8 mouse cellular contexts compared by ENCODE assay signal in genomic region chr19:28883126-28883525, GRCm38 (mm10). TPM values are rescaled to one million over a fixed set of nuclear protein-coding genes. Genes with fewer than 3 reads are reported as not detected.
A peak's percentile ranks its signal among the peaks of the same experiment; 100 is the strongest.
DNase-seq lines count a peak whose midpoint lies in the region; ATAC-seq lines count a peak whose summit lies in the region.

No protein-coding gene starts in this region.

- WGBS in forebrain, embryonic 11.5 days, result 57% methylated on average over 1 of the region's 1 CpGs
- 50% methylated on average over 1 of the region's 1 CpGs for WGBS in forebrain, embryonic 16.5 days
- 76% methylated on average over 1 of the region's 1 CpGs for WGBS in midbrain, embryonic 10.5 days
- WGBS in midbrain, embryonic 13.5 days, result 63% methylated on average over 1 of the region's 1 CpGs

- H3K9ac ChIP-seq in forebrain, embryonic 11.5 days (ENCODE audit: low read length), result no peak overlapping the region
- no peak overlapping the region for H3K9ac ChIP-seq in forebrain, embryonic 16.5 days (replicated peaks; ENCODE audit: low read depth, low read length)
- H3K9ac ChIP-seq in midbrain, embryonic 13.5 days (replicated peaks), result no peak overlapping the region

- H3K4me3 ChIP-seq in forebrain, embryonic 11.5 days (ENCODE audit: low read depth, low read length), result no peak overlapping the region
- no peak overlapping the region for H3K4me3 ChIP-seq in forebrain, embryonic 16.5 days (replicated peaks; ENCODE audit: low read length)
- H3K4me3 ChIP-seq in midbrain, embryonic 10.5 days, result no peak overlapping the region
- no peak overlapping the region for H3K4me3 ChIP-seq in midbrain, embryonic 13.5 days (replicated peaks)

- no peak overlapping the region for H3K4me2 ChIP-seq in forebrain, embryonic 11.5 days (ENCODE audit: low read depth, low read length, severe bottlenecking)
- H3K4me2 ChIP-seq in forebrain, embryonic 16.5 days (ENCODE audit: low read length), result no peak overlapping the region
- H3K4me2 ChIP-seq in midbrain, embryonic 13.5 days (replicated peaks), result no peak overlapping the region

- H3K27me3 ChIP-seq in forebrain, embryonic 11.5 days (ENCODE audit: control insufficient read depth, insufficient read depth, low read length), result no peaks in the 10 kb centered on the region
- H3K27me3 ChIP-seq in forebrain, embryonic 16.5 days (replicated peaks; ENCODE audit: control insufficient read depth, insufficient read depth, low read length), result no peaks in the 10 kb centered on the region
- no peaks in the 10 kb centered on the region for H3K27me3 ChIP-seq in midbrain, embryonic 10.5 days (ENCODE audit: low read depth, poor library complexity, severe bottlenecking)
- H3K27me3 ChIP-seq in midbrain, embryonic 13.5 days, result no peaks in the 10 kb centered on the region

- no peak overlapping the region for H3K27ac ChIP-seq in forebrain, embryonic 11.5 days (ENCODE audit: low read depth, low read length)
- H3K27ac ChIP-seq in forebrain, embryonic 16.5 days (ENCODE audit: low read length), result no peak overlapping the region
- no peak overlapping the region for H3K27ac ChIP-seq in midbrain, embryonic 10.5 days (replicated peaks)
- no peak overlapping the region for H3K27ac ChIP-seq in midbrain, embryonic 13.5 days

- no peaks in the 10 kb centered on the region for H3K4me1 ChIP-seq in forebrain, embryonic 11.5 days (replicated peaks; ENCODE audit: control insufficient read depth, insufficient read depth, low read length)
- no peaks in the 10 kb centered on the region; the same call in 1 of the 2 replicates for H3K4me1 ChIP-seq in forebrain, embryonic 16.5 days (replicated peaks; ENCODE audit: control insufficient read depth, insufficient read depth, low read length)
- H3K4me1 ChIP-seq in midbrain, embryonic 10.5 days, result peaks cover 7% of the 10 kb centered on the region; the same call in 1 of the 2 replicates
- peaks cover 5% of the 10 kb centered on the region for H3K4me1 ChIP-seq in midbrain, embryonic 13.5 days (replicated peaks)

- no peaks in the 10 kb centered on the region for H3K9me3 ChIP-seq in forebrain, embryonic 11.5 days (ENCODE audit: control insufficient read depth, low read length)
- no peaks in the 10 kb centered on the region for H3K9me3 ChIP-seq in forebrain, embryonic 16.5 days (ENCODE audit: control insufficient read depth, low read length)
- no peaks in the 10 kb centered on the region for H3K9me3 ChIP-seq in midbrain, embryonic 10.5 days (replicated peaks)
- H3K9me3 ChIP-seq in midbrain, embryonic 13.5 days, result no peaks in the 10 kb centered on the region

- H3K36me3 ChIP-seq in forebrain, embryonic 11.5 days (ENCODE audit: control insufficient read depth, insufficient read depth, low read length), result no peaks in the 10 kb centered on the region
- no peaks in the 10 kb centered on the region for H3K36me3 ChIP-seq in forebrain, embryonic 16.5 days (ENCODE audit: control insufficient read depth, insufficient read depth)
- H3K36me3 ChIP-seq in midbrain, embryonic 10.5 days, result no peaks in the 10 kb centered on the region
- no peaks in the 10 kb centered on the region for H3K36me3 ChIP-seq in midbrain, embryonic 13.5 days

- ATAC-seq in forebrain, embryonic 11.5 days (replicated peaks; ENCODE audit: low FRiP score), result no peak
- ATAC-seq in forebrain, embryonic 16.5 days, result no peak
- no peak for ATAC-seq in midbrain, embryonic 13.5 days
- 0 out of 2 replicates have a peak, but pooled peaks have one; percentile 52 for ATAC-seq in erythroid progenitor cell, adult 5-6 weeks (replicated peaks; ENCODE audit: low FRiP score, poor library complexity, severe bottlenecking)

- peak; percentile 68 for DNase-seq in forebrain, embryonic 11.5 days (ENCODE audit: low spot score)
- DNase-seq in midbrain, embryonic 10.5 days (ENCODE audit: low spot score), result peak; percentile 23
- peak; percentile 44 for DNase-seq in adrenal gland, adult 2 months
- DNase-seq in mesoderm, embryonic 11.5 days (ENCODE audit: low read depth, low spot score), result peak; percentile 56
- DNase-seq in natural killer cell, adult 2 months (ENCODE audit: low spot score in 2 of 2), result no peak

RNA-seq across cellular contexts. Expression of gene Slc1a1, which starts 48.3 kb away (rescaled TPM):
- 0.71 and 0.98 TPM in 2 replicates for polyA plus RNA-seq in forebrain, embryonic 11.5 days (2014; fragmentation: Nextera tagmentation; extraction: Ambion mirVana)
- 37.5 and 44.7 TPM in 2 replicates for polyA plus RNA-seq in forebrain, embryonic 16.5 days (2015; fragmentation: Nextera tagmentation; extraction: Ambion mirVana)
- 0.54 and 0.66 TPM in 2 replicates for polyA plus RNA-seq in midbrain, embryonic 10.5 days (2016; fragmentation: Nextera tagmentation; extraction: Ambion mirVana)
- polyA plus RNA-seq in midbrain, embryonic 13.5 days (2015; fragmentation: Nextera tagmentation; extraction: Ambion mirVana), result 12.7 and 13.1 TPM in 2 replicates
- total RNA-seq in adrenal gland, adult 2 months (2021), result 1 to 10 TPM in 1 of 2 experiments, under 1 TPM in 1; 0.89 to 1.5 TPM
- polyA plus RNA-seq in adrenal gland, adult 2 months (2012; rRNA removed), result 0.59 and 0.64 TPM in 2 replicates
- total RNA-seq in erythroid progenitor cell, adult 5-6 weeks (2015; ENCODE audit: low replicate concordance), result not detected in 2 replicates
- total RNA-seq in erythroid progenitor cell, adult 5-6 weeks (2017; ENCODE audit: low replicate concordance), result not detected in 2 replicates

Comparison
In these comparisons a context has a peak if more than half of its experiments do, and no peak if none do; other contexts are left out.
1. DNase-seq: peak in forebrain, embryonic 11.5 days (single experiment), midbrain, embryonic 10.5 days (single experiment), adrenal gland, adult 2 months (single experiment) and mesoderm, embryonic 11.5 days (single experiment); none in natural killer cell, adult 2 months (0 of 2).